Mouse (Mus musculus): Measurements from ENCODE around the gene Ankrd9. TPM values are rescaled to one million over a fixed set of nuclear protein-coding genes. Genes with fewer than 3 reads are reported as not detected.

Ankrd9 gene
- total and polyA plus RNA-seq, 3 experiments: 13.8 to 26.0 TPM; not detected in 1

DNA sequence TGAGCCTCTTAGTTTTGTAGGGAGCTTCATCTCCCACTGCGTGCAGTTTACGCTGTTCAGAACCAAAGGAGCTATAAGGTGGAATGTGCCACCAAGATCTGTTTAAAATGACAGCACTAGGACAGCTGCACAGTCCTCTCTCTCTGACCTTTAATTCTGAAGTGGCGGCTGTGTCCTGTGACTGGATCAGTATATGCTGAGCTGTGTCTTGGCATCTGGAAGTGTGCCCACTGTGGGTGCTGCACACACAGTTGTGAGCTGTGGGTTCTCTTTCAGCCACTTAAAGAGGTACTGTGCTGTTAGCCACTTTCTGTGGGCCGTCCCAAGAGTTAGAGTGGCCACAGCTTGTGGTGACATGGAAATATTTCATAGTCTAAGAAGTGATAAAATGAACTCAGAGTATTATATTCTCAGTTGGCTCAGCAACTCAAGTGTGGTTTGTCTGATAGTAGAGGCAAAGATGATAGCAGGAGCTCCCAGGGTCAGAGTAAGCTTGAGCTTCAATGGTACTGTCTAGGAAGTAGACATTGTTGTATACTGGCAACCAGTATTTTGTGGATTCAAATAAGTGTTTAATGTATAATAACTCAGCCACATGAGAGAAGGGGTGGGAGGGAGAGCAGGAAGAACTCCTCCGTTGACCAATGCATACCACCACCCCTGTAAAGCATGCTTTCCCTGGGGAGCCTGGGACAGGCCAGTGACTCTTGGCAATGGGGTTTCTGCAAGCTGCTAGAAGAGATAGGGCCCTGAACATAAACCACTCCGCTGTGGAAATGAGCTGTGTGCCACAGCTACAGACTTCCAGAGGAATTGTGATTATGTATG, 30.5 kb downstream of the Ankrd9 start:
- Histone ChIP-seq H3K9me3 (replicated peaks; ENCODE audit: insufficient read depth, low read length) (no peaks in the 10 kb centered on the region), H3K36me3 (ENCODE audit: control insufficient read depth in 1 of 2, insufficient read depth in 2 of 2, low read length in 2 of 2) (peaks cover 0 to 18% of the 10 kb centered on the region in 2 experiments; a peak in 3 of 4 replicates), H3K27ac (ENCODE audit: control insufficient read depth, low read depth, low read length) (peak overlapping the region; percentile 38; the same call in 1 of the 2 replicates), H3K79me2 (ENCODE audit: control insufficient read depth, insufficient read depth, low read length, poor library complexity) (no peaks in the 10 kb centered on the region), H3K9ac (ENCODE audit: control insufficient read depth, low read depth, low read length, poor library complexity, severe bottlenecking) (no peak overlapping the region), H3K4me3 (ENCODE audit: control insufficient read depth in 1 of 2, insufficient read depth in 1 of 2, low read depth in 2 of 2, low read length in 2 of 2) (no peak overlapping the region), H3K4me1 (ENCODE audit: control insufficient read depth in 1 of 2, insufficient read depth in 2 of 2, low read length in 2 of 2) (peaks cover 14 to 20% of the 10 kb centered on the region in 2 experiments), H3K27me3 (ENCODE audit: control insufficient read depth in 1 of 2, insufficient read depth in 2 of 2, low read length in 2 of 2) (no peaks in the 10 kb centered on the region)
- DNase-seq (ENCODE audit: low read depth, low spot score): peak; percentile 62
- TF ChIP-seq GATA1 (IDR thresholded peaks at IDR 0.05; ENCODE audit: low read depth, low read length): peak; percentile 22; the same call in 1 of the 2 replicates
- 0 out of 2 replicates have a peak, but pooled peaks have one; percentile 14 for TF ChIP-seq TCF12 (IDR thresholded peaks at IDR 0.05; ENCODE audit: low read depth, low read length)
- TF ChIP-seq EP300 (IDR thresholded peaks at IDR 0.05; ENCODE audit: low read depth in 1 of 2, low read length in 2 of 2): 0 out of 4 replicates have a peak, but pooled peaks of 1 of the 2 experiments have one; percentile 5
- no peak for TF ChIP-seq NRF1 (IDR thresholded peaks at IDR 0.05; ENCODE audit: insufficient read depth, low read depth, low read length, poor library complexity, severe bottlenecking)
- TF ChIP-seq RCOR1 (IDR thresholded peaks at IDR 0.05; ENCODE audit: low read depth, low read length): no peak

DNA sequence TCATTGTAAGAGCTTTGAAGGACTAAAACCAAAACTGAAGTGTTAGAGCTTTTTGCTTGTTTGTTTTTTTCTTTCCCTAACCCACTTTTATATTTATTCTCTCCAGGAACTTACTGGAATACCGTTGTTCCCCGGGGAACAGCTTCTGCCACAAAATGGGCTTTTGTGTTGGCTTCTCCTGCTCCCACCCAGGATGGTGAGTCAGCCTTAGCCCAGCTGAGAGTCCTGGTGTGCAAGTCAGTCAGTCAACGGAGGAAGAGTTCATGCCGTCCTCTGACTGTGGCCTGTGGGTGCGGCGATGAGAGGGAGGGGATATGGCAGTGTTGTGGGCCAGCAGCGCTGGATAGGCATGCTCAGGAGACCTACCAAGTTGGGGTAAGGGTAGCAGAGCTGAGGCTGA, 32.6 kb downstream of the Ankrd9 start:
- Histone ChIP-seq H3K27ac (ENCODE audit: control insufficient read depth, low read depth, low read length) (no peak overlapping the region), H3K4me1 (ENCODE audit: control insufficient read depth in 1 of 2, insufficient read depth in 2 of 2, low read length in 2 of 2) (peaks cover 6 to 8% of the 10 kb centered on the region in 2 experiments; a peak in 2 of 4 replicates), H3K9me3 (replicated peaks; ENCODE audit: insufficient read depth, low read length) (no peaks in the 10 kb centered on the region), H3K27me3 (ENCODE audit: control insufficient read depth in 1 of 2, insufficient read depth in 2 of 2, low read length in 2 of 2) (no peaks in the 10 kb centered on the region), H3K79me2 (ENCODE audit: control insufficient read depth, insufficient read depth, low read length, poor library complexity) (no peaks in the 10 kb centered on the region), H3K9ac (ENCODE audit: control insufficient read depth, low read depth, low read length, poor library complexity, severe bottlenecking) (no peak overlapping the region), H3K4me3 (ENCODE audit: control insufficient read depth in 1 of 2, insufficient read depth in 1 of 2, low read depth in 2 of 2, low read length in 2 of 2) (no peak overlapping the region), H3K36me3 (ENCODE audit: control insufficient read depth in 1 of 2, insufficient read depth in 2 of 2, low read length in 2 of 2) (peaks cover 1 to 8% of the 10 kb centered on the region in 2 experiments; a peak in 2 of 4 replicates)
- no peak for DNase-seq (ENCODE audit: low read depth, low spot score)
- no peak for TF ChIP-seq NELFE (IDR thresholded peaks at IDR 0.05; ENCODE audit: low read depth, low read length)
- no peak for TF ChIP-seq POLR2AphosphoS2 (IDR thresholded peaks at IDR 0.05; ENCODE audit: low read length)
- no peak for TF ChIP-seq ZMIZ1 (IDR thresholded peaks at IDR 0.05; ENCODE audit: low read depth, low read length)
- TF ChIP-seq CHD1 (IDR thresholded peaks at IDR 0.05; ENCODE audit: low read depth, low read length): no peak
- no peak for TF ChIP-seq EP300 (IDR thresholded peaks at IDR 0.05; ENCODE audit: low read depth in 1 of 2, low read length in 2 of 2)
- no peak for TF ChIP-seq GATA1 (IDR thresholded peaks at IDR 0.05; ENCODE audit: low read depth, low read length)
- TF ChIP-seq MEF2A (IDR thresholded peaks at IDR 0.05; ENCODE audit: extremely low read depth, insufficient replicate concordance, low read depth, low read length, poor library complexity, severe bottlenecking): no peak
- no peak for TF ChIP-seq CHD2 (IDR thresholded peaks at IDR 0.05; ENCODE audit: low read length)
- no peak for TF ChIP-seq GABPA (IDR thresholded peaks at IDR 0.05; ENCODE audit: low read depth, low read length)
